Mouse (Mus musculus) forebrain, embryonic 10.5 days (tissue): ENCODE results near the gene Hrasls. TPM values are rescaled to one million over a fixed set of nuclear protein-coding genes. Genes with fewer than 3 reads are reported as not detected.

Experiments
- DNase-seq: peaks from one replicate; pipeline ENCODE4 v3.0.0-alpha.2; 2017; ENCODE audit warnings: low spot score; ENCODE audit errors: extremely low spot score
- H3K27ac ChIP-seq: fragments of 300-500 bp; sonication (generic); 2 replicates; pipeline ENCODE4 v1.5.1; 2016; ENCODE audit warnings: mild to moderate bottlenecking
- H3K27me3 ChIP-seq: fragments of 300-500 bp; sonication (generic); 2 replicates; pipeline ENCODE4 v1.6.1; 2016; ENCODE audit warnings: mild to moderate bottlenecking; ENCODE audit not compliant: poor library complexity, severe bottlenecking
- H3K36me3 ChIP-seq: fragments of 300-500 bp; sonication (generic); replicated peaks from 2 replicates; pipeline ENCODE4 v1.6.1; 2016; ENCODE audit warnings: mild to moderate bottlenecking, moderate library complexity
- H3K4me1 ChIP-seq: fragments of 300-500 bp; sonication (generic); 2 replicates; pipeline ENCODE4 v1.6.1; 2016
- H3K4me3 ChIP-seq: fragments of 300-500 bp; sonication (generic); 2 replicates; pipeline ENCODE4 v1.5.1; 2016; ENCODE audit warnings: mild to moderate bottlenecking, moderate library complexity
- H3K9me3 ChIP-seq: fragments of 300-500 bp; sonication (generic); 2 replicates; pipeline ENCODE4 v1.6.1; 2016; ENCODE audit warnings: mild to moderate bottlenecking, moderate library complexity
- WGBS: fragments of 180-500 bp; shearing (Covaris S2); methylation state at CpG from one replicate; pipeline ENCODE4 v1.1.7; 2016; 5-methylcytosine and 5-hydroxymethylcytosine counted together
- polyA plus RNA-seq: library from polyadenylated mRNA; unstranded; fragments of >200 nt; fragmentation: Nextera tagmentation; extraction: Ambion mirVana; gene quantifications from 2 replicates; pipeline ENCODE4 v1.2.1, GENCODE M21; 2016

The Hrasls gene
- 1.4 and 1.6 TPM in 2 replicates for polyA plus RNA-seq

DNA sequence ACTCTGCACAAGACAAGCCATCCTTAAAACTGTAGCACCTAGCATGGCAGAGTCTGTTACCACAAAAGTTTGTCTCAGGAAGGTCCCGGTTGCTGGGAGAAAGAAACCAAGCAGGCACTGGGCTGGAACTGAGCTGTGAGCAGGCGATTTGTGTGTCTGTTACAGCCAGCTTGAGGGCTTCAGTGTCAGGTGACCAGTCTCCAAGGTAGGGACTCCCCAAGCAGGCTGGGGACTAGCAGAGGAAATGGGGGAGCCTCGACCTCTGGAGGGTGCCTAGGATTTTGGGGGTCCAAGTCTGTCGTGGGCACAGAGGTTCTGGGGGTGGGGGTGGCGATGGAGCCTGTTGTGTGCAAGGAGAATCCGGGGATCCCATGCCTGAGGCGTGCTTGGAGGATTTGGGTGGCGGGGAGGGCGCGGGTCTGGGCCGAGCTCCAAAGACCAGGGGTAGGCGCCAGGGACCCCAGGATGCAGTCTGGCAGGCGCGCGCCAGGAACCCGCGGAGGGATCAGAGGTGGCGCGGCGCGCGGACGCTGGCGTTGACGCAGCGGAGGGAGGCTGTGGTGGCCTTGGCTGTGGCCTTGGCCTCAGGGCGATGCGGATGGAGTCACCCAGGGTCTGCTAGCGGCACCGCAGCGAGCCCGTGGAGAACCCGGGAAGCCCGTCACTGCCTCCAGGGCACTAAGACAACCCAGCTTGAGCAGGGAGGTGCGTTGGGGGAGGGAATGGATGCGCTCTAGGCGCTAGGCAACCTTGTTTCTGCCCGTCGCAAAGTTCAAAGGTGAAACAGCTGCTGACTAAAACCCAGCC, at the start of gene Hrasls:
Gene Hrasls (plus strand): TSS at position 91 of the 807 bp plus-strand sequence.
- Histone ChIP-seq H3K9me3 (no peaks in the 10 kb centered on the region), H3K27ac (peak within 1 kb of the TSS; percentile 83), H3K27me3 (peaks cover 42% of the 10 kb centered on the region), H3K4me1 (peaks cover 10% of the 10 kb centered on the region), H3K36me3 (no peaks in the 10 kb centered on the region), H3K4me3 (peak within 1 kb of the TSS; percentile 63)
- peak; percentile 53 for DNase-seq
- WGBS, result 2% methylated on average over 39 of the region's 39 CpGs

DNA sequence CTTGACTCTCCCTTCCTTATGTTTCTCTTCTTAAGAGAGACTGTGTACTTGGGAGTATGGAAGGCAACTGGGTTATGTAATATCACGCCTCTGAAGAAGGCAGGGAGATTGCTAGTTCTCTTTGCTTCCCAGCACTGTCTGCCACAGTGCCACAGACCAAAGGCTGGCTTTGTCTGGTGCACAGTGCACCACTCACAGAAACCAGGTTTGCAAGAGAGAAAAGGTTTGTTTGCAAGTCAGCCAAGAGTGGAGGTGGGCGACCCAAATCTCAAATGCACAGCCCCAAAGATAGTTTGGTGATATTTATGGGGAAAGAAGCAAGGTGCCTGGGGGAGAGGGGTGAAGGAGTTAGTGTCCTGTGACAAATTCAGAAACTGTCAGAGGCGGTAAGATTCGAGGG, 47.2 kb upstream of the Hrasls start:
- H3K27me3 ChIP-seq, result no peaks in the 10 kb centered on the region
- H3K27ac ChIP-seq, result no peak overlapping the region
- no peaks in the 10 kb centered on the region for H3K36me3 ChIP-seq
- H3K9me3 ChIP-seq, result peaks cover 5% of the 10 kb centered on the region; the same call in 1 of the 2 replicates
- 0 out of 2 replicates have a peak, but pooled peaks cover 3% of the 10 kb centered on the region for H3K4me1 ChIP-seq
- no peak for DNase-seq
- H3K4me3 ChIP-seq, result no peak overlapping the region
- 91% methylated on average over 4 of the region's 4 CpGs for WGBS

- 68% methylated on average over 4 of the region's 4 CpGs for WGBS
- Histone ChIP-seq H3K27ac (no peak overlapping the region), H3K27me3 (no peaks in the 10 kb centered on the region), H3K4me3 (no peak overlapping the region), H3K9me3 (no peaks in the 10 kb centered on the region), H3K4me1 (0 out of 2 replicates have a peak, but pooled peaks cover 5% of the 10 kb centered on the region), H3K36me3 (no peaks in the 10 kb centered on the region)
- DNase-seq, result no peak
These were observed 42.4 kb upstream of the Hrasls start for GRCm38 (mm10) chr16:29167051-29167450.

DNA sequence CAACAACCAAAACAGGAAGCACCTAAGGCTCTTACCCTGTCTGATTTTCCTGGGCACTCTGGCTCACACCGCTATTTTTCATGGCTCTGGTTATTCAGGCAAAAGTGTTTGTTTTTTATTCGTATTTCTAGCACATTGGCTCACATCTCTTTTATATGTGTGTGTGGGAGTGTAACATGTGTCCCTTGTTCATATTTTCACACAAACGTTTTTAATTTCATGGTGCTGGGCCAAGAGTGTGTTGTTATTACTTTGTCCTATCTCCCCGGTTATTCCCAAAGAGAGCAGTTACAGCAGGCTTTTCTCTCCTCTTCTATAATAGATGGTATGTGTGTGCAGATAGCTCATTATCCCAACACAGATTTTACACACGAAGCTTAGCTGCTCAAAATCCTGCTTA, 37.8 kb upstream of the Hrasls start:
- no peak for DNase-seq
- Histone ChIP-seq H3K27me3 (no peaks in the 10 kb centered on the region), H3K36me3 (no peaks in the 10 kb centered on the region), H3K27ac (no peak overlapping the region), H3K4me3 (no peak overlapping the region), H3K4me1 (0 out of 2 replicates have a peak, but pooled peaks cover 5% of the 10 kb centered on the region), H3K9me3 (no peaks in the 10 kb centered on the region)
- WGBS, result 91% methylated on average over 5 of the region's 5 CpGs

DNA sequence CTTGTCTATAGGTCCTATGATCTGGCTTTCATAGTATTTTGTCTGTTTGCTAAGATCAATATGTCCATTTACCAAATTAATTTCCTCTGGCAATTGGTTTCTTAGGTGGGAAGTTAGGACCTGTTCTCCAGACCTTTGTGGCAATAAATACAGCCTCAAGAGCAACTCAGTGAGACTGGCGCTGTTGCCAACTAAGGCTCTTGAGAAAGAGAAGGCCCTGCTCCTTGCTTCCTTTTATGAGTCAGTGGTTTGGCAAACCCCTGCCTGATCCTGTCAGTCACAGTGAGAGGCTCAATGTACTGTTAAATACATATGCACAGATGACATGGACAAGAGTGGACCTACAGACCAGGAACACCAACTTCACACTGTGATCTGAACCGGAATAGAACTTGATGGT, 36.3 kb upstream of the Hrasls start:
- no peaks in the 10 kb centered on the region for H3K4me1 ChIP-seq
- H3K4me3 ChIP-seq, result no peak overlapping the region
- no peaks in the 10 kb centered on the region for H3K36me3 ChIP-seq
- no peak for DNase-seq
- no peaks in the 10 kb centered on the region for H3K27me3 ChIP-seq
- no peaks in the 10 kb centered on the region for H3K9me3 ChIP-seq
- H3K27ac ChIP-seq, result no peak overlapping the region
- WGBS, result 94% methylated on average over 2 of the region's 2 CpGs

DNA sequence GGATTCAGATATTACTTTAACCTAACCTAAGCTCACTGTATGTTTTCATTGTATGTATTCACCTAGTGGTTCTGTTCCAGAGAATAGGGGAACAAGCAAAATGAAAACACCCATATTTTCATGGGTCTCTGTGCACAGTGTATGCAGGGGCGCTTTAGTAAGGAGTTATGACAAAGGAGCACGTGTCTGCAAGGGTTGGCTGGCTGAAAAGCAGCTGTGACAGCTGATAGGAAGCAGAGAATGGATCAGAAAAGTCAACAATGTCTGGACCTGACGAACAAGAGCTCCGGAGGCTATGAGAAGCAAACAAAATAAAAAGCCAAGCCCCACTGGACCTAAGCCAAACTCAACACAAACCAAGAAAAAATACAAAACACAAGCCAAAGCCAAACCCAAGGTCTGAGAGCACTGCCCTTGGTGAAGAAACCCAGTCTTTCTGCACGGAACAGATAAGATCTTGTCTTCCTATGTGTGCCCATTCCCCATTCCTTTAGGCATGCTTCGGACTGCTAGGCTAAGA, 34.6 kb upstream of the Hrasls start:
- DNase-seq, result no peak
- H3K9me3 ChIP-seq, result no peaks in the 10 kb centered on the region
- 88% methylated on average over 6 of the region's 6 CpGs for WGBS
- no peak overlapping the region for H3K4me3 ChIP-seq
- H3K27me3 ChIP-seq, result no peaks in the 10 kb centered on the region
- no peaks in the 10 kb centered on the region for H3K36me3 ChIP-seq
- no peak overlapping the region for H3K27ac ChIP-seq
- H3K4me1 ChIP-seq, result no peaks in the 10 kb centered on the region

DNA sequence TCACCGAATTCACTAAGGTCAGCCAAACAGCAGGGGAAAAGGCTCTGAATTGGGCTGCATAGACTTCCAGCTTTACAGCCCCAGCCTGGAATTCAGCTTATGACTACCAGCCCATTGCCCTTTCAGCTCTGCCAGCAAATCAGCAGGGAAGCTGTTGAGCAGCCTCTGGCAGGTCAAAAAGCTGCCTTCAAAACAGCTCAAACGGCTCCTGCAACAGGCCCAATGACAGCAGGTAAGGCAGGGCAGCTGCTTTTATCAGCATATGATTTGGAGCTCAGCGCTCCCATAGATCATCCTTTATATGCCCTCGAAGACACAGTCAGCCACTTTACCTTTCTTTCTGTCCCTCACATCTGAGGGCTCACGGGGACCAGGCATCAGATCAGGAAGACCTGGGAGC, 16.6 kb upstream of the Hrasls start:
- Histone ChIP-seq H3K9me3 (no peaks in the 10 kb centered on the region), H3K4me3 (no peak overlapping the region), H3K4me1 (peaks cover 15% of the 10 kb centered on the region), H3K27ac (no peak overlapping the region), H3K27me3 (no peaks in the 10 kb centered on the region; the same call in 1 of the 2 replicates), H3K36me3 (no peaks in the 10 kb centered on the region)
- no peak for DNase-seq
- WGBS, result 38% methylated on average over 5 of the region's 5 CpGs

GRCm38 (mm10) chr16:29193981-29194380, 15.5 kb upstream of the Hrasls start:
- WGBS, result 83% methylated on average over 4 of the region's 4 CpGs
- no peaks in the 10 kb centered on the region for H3K36me3 ChIP-seq
- no peaks in the 10 kb centered on the region for H3K9me3 ChIP-seq
- H3K4me3 ChIP-seq, result no peak overlapping the region
- no peak overlapping the region for H3K27ac ChIP-seq
- peaks cover 19% of the 10 kb centered on the region for H3K4me1 ChIP-seq
- H3K27me3 ChIP-seq, result no peaks in the 10 kb centered on the region; the same call in 1 of the 2 replicates
- DNase-seq, result no peak

- 84% methylated on average over 1 of the region's 1 CpGs for WGBS
- H3K36me3 ChIP-seq, result no peaks in the 10 kb centered on the region
These were observed 14.3 kb upstream of the Hrasls start for GRCm38 (mm10) chr16:29195156-29195555.

DNA sequence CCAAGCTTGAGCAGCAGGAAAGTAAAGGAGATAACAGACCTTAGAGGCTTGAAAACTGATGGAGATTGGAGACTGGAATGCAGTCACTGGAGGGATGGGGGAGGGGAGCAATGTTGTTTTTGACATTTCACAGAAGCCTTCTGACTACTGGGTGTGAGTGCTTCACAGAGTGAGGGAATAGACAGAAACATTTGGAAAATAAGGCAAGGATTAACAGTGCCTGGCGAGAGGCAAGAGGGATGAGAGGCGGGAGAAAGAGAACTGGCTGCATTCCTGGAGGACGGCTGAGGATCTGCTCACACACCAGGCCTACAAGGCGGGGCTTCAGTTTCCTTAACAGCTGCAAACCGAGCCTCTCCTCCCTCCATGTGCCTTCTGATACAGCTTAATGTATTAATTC, 11.0 kb upstream of the Hrasls start:
- H3K36me3 ChIP-seq, result no peaks in the 10 kb centered on the region
- WGBS, result 16% methylated on average over 5 of the region's 5 CpGs
- H3K27ac ChIP-seq, result no peak overlapping the region
- no peak for DNase-seq
- no peaks in the 10 kb centered on the region; the same call in 1 of the 2 replicates for H3K27me3 ChIP-seq
- H3K4me3 ChIP-seq, result no peak overlapping the region
- H3K4me1 ChIP-seq, result peaks cover 13% of the 10 kb centered on the region
- H3K9me3 ChIP-seq, result no peaks in the 10 kb centered on the region

More at GRCm38 (mm10) chr16:29195156-29195555, 14.3 kb upstream of the Hrasls start:
- Histone ChIP-seq H3K4me1 (peaks cover 19% of the 10 kb centered on the region), H3K27ac (no peak overlapping the region), H3K4me3 (no peak overlapping the region), H3K9me3 (no peaks in the 10 kb centered on the region), H3K27me3 (no peaks in the 10 kb centered on the region; the same call in 1 of the 2 replicates)
- no peak for DNase-seq

DNA sequence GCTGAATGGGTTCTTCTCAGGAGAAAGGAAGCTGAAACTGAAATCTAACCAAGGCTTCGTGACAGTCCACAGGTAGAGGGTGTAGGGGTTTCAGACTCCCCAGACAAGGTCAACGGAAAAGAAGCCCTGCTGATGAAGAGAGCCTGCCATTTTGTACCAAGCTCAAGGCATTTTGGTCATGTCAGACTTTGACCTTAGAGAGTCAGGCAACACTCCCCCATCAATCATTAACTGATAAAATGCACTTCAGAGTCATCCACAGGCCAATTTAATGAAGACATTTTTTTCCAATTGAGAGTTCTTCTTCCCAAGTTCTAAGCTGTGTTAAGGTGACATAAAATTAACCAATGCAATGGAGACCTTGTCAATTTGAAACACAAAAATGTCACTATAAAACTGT, 8.3 kb upstream of the Hrasls start:
- no peaks in the 10 kb centered on the region; the same call in 1 of the 2 replicates for H3K27me3 ChIP-seq
- H3K4me1 ChIP-seq, result peaks cover 10% of the 10 kb centered on the region
- 82% methylated on average over 2 of the region's 2 CpGs for WGBS
- DNase-seq, result no peak
- H3K4me3 ChIP-seq, result no peak overlapping the region
- no peaks in the 10 kb centered on the region for H3K36me3 ChIP-seq
- no peak overlapping the region for H3K27ac ChIP-seq
- no peaks in the 10 kb centered on the region for H3K9me3 ChIP-seq

DNA sequence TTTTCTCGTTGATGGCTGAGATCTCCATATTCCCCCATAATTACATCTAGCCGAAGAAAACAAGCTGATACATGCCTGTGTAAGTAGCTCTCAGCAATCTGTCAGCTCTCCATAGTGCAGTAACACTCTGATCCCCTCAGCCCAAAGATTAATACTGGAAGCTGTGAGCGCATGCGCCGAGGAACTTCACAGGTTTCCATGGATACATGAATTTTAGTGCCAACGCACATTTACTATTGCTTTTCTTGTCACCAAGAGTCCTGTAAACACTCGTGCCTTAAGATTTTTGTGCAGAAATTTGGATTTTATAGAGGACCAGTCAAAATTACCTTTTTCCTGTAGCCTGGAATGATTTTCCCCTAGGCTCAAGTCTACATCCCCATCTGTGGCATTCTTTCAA, 4.6 kb upstream of the Hrasls start:
- H3K4me3 ChIP-seq, result no peak overlapping the region
- no peak for DNase-seq
- H3K27me3 ChIP-seq, result peaks cover 22% of the 10 kb centered on the region
- H3K4me1 ChIP-seq, result peaks cover 4% of the 10 kb centered on the region
- H3K9me3 ChIP-seq, result no peaks in the 10 kb centered on the region
- no peaks in the 10 kb centered on the region for H3K36me3 ChIP-seq
- H3K27ac ChIP-seq, result no peak overlapping the region
- WGBS, result 90% methylated on average over 7 of the region's 7 CpGs

DNA sequence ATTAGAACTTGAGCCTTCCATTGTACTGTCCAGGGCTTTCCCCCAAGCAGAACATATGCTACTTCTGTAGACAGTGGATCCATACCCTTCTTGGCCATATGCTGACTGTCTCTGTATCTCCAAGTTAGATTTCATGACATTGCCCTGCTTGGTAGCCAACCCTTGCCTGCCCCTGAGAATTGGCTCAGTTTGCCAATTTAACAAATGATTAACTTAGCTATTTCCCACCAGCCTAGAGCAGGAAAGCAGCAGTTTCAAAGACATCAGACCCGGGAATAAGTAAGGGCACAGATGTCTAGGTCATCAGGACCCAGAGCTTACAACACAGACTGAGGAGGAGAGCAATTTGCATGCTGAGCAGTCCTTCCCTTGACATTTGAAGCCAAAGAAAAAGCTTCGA, 3.9 kb upstream of the Hrasls start:
- no peak overlapping the region for H3K4me3 ChIP-seq
- H3K27ac ChIP-seq, result no peak overlapping the region
- H3K9me3 ChIP-seq, result no peaks in the 10 kb centered on the region
- H3K4me1 ChIP-seq, result peaks cover 10% of the 10 kb centered on the region
- H3K27me3 ChIP-seq, result peaks cover 29% of the 10 kb centered on the region
- WGBS, result 64% methylated on average over 2 of the region's 2 CpGs
- no peaks in the 10 kb centered on the region for H3K36me3 ChIP-seq
- no peak for DNase-seq
